8 mouse cellular contexts compared by ENCODE assay signal in the genomic region with DNA sequence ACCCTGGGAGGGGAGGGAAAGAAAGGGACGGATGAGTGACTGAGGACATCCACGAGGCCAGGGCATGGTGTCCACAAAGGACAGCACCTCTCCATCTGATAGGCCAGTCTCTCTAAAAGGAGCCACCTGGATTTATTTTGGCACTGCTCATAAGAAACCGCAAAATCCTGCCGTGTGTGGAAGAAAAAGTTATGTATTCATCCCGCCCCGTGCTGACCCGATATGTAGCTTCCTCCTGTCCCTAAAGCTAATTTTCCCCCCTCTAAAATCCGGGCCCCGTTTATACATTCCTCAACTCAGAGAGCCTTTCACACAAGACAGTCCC. TPM values are rescaled to one million over a fixed set of nuclear protein-coding genes. Genes with fewer than 3 reads are reported as not detected.
DNase-seq lines count a peak whose midpoint lies in the region; ATAC-seq and TF ChIP-seq lines count a peak whose summit lies in the region.

No protein-coding gene starts in this region.

- no peak for ATAC-seq in heart, embryonic 14.5 days (ENCODE audit: insufficient number of reproducible peaks, insufficient read depth, low FRiP score, low read depth)
- ATAC-seq in liver, embryonic 16.5 days (ENCODE audit: low read depth) = no peak

- H3K27ac ChIP-seq in heart, adult 2 months = peak overlapping the region; percentile 99
- H3K27ac ChIP-seq in ES-Bruce4 (ENCODE audit: insufficient read depth, low read length) = no peak overlapping the region
- H3K27ac ChIP-seq in heart, embryonic 14.5 days (replicated peaks in 1 of 2; ENCODE audit: control insufficient read depth in 1 of 2, insufficient read depth in 1 of 2, low read depth in 2 of 2, low read length in 2 of 2) = peak overlapping the region; percentile 68 to 99
- H3K27ac ChIP-seq in liver, embryonic 16.5 days (ENCODE audit: low read length) = peak overlapping the region; percentile 45; the same call in 1 of the 2 replicates

- no peak for TF ChIP-seq CTCF in heart, adult 2 months (IDR thresholded peaks at IDR 0.05)
- TF ChIP-seq CTCF in ES-Bruce4 (IDR thresholded peaks at IDR 0.05; ENCODE audit: low read depth, low read length) = no peak

- TF ChIP-seq POLR2A in heart, adult 2 months (IDR thresholded peaks at IDR 0.05; ENCODE audit: insufficient read depth, low read depth, low read length) = 0 out of 2 replicates have a peak, but pooled peaks have one; percentile 31
- no peak for TF ChIP-seq POLR2A in ES-Bruce4 (IDR thresholded peaks at IDR 0.05; ENCODE audit: insufficient read depth, low read length)

- intact Hi-C loops in heart, adult 2 months (cut with DNase I) = loop anchor here (2.0 to 5.0 kb wide), 6 partner anchors 20 to 498 kb away; no protein-coding TSS in a partner anchor

- 2% methylated on average over 9 of the region's 9 CpGs for WGBS in heart, adult 2 months
- WGBS in heart, embryonic 14.5 days = 9% methylated on average over 9 of the region's 9 CpGs
- WGBS in liver, embryonic 16.5 days (ENCODE audit: insufficient replicate concordance) = 29% methylated on average over 9 of the region's 9 CpGs

- no peaks in the 10 kb centered on the region for H3K9me3 ChIP-seq in ES-Bruce4 (replicated peaks; ENCODE audit: control insufficient read depth, insufficient read depth, low read length, poor library complexity, severe bottlenecking)
- H3K9me3 ChIP-seq in heart, embryonic 14.5 days (ENCODE audit: control insufficient read depth, low read length) = no peaks in the 10 kb centered on the region
- H3K9me3 ChIP-seq in liver, embryonic 16.5 days (replicated peaks; ENCODE audit: control insufficient read depth, low read length) = no peaks in the 10 kb centered on the region

- peaks cover 3% of the 10 kb centered on the region for H3K79me2 ChIP-seq in heart, adult 2 months (replicated peaks; ENCODE audit: control insufficient read depth, insufficient read depth, low read length)

- peak overlapping the region; percentile 77 for H3K9ac ChIP-seq in heart, adult 2 months (ENCODE audit: low read depth, low read length)
- peak overlapping the region; percentile 89 for H3K9ac ChIP-seq in ES-Bruce4 (ENCODE audit: low read depth, poor library complexity, severe bottlenecking)
- peak overlapping the region; percentile 99 for H3K9ac ChIP-seq in heart, embryonic 14.5 days (ENCODE audit: low read length)
- peak overlapping the region; percentile 91 for H3K9ac ChIP-seq in liver, embryonic 16.5 days (ENCODE audit: low read depth, low read length)

- TF ChIP-seq EP300 in heart, adult 2 months (IDR thresholded peaks at IDR 0.05; ENCODE audit: insufficient read depth, low read depth, low read length) = no peak
- no peak for TF ChIP-seq EP300 in ES-Bruce4 (IDR thresholded peaks at IDR 0.05; ENCODE audit: insufficient read depth, low read depth, low read length)

- H3K27me3 ChIP-seq in heart, adult 2 months (ENCODE audit: control insufficient read depth, insufficient read depth, low read length) = no peaks in the 10 kb centered on the region
- no peaks in the 10 kb centered on the region for H3K27me3 ChIP-seq in ES-Bruce4 (ENCODE audit: control insufficient read depth, insufficient read depth, low read length, poor library complexity, severe bottlenecking)
- H3K27me3 ChIP-seq in heart, embryonic 14.5 days (ENCODE audit: control insufficient read depth, insufficient read depth, low read length) = no peaks in the 10 kb centered on the region
- no peaks in the 10 kb centered on the region for H3K27me3 ChIP-seq in liver, embryonic 16.5 days (ENCODE audit: control insufficient read depth, insufficient read depth, low read depth, low read length)

- DNase-seq in heart, adult 2 months = no peak
- DNase-seq in heart, postnatal 4 days = no peak
- no peak for DNase-seq in adrenal gland, postnatal 10 days
- DNase-seq in spleen, adult 18-20 months = no peak
- DNase-seq in thymus, postnatal 4 days = no peak

- H3K4me2 ChIP-seq in heart, embryonic 14.5 days (ENCODE audit: low read length) = peak overlapping the region; percentile 90
- peak overlapping the region; percentile 99 for H3K4me2 ChIP-seq in liver, embryonic 16.5 days (ENCODE audit: low read depth, low read length)

- H3K4me3 ChIP-seq in heart, adult 2 months = peak overlapping the region; percentile 76
- H3K4me3 ChIP-seq in ES-Bruce4 (ENCODE audit: low read depth, low read length) = peak overlapping the region; percentile 26
- peak overlapping the region; percentile 84 to 91 for H3K4me3 ChIP-seq in heart, embryonic 14.5 days (ENCODE audit: control insufficient read depth in 1 of 2, insufficient read depth in 1 of 2, low read depth in 1 of 2, low read length in 2 of 2)
- peak overlapping the region; percentile 82 for H3K4me3 ChIP-seq in liver, embryonic 16.5 days (ENCODE audit: low read depth, low read length)

- H3K36me3 ChIP-seq in heart, adult 2 months (ENCODE audit: control insufficient read depth, insufficient read depth, low read length) = peaks cover 16% of the 10 kb centered on the region
- H3K36me3 ChIP-seq in ES-Bruce4 (ENCODE audit: control insufficient read depth, insufficient read depth, low read length, poor library complexity, severe bottlenecking) = peaks cover 8% of the 10 kb centered on the region; the same call in 1 of the 2 replicates
- H3K36me3 ChIP-seq in heart, embryonic 14.5 days (ENCODE audit: control insufficient read depth, insufficient read depth, low read length) = peaks cover 37% of the 10 kb centered on the region
- H3K36me3 ChIP-seq in liver, embryonic 16.5 days (ENCODE audit: control insufficient read depth, insufficient read depth) = peaks cover 7% of the 10 kb centered on the region; the same call in 1 of the 2 replicates

- peaks cover 5% of the 10 kb centered on the region for H3K4me1 ChIP-seq in heart, adult 2 months (ENCODE audit: control insufficient read depth, insufficient read depth, low read length)
- peaks cover 2% of the 10 kb centered on the region for H3K4me1 ChIP-seq in ES-Bruce4 (ENCODE audit: control insufficient read depth, insufficient read depth, low read length)
- peaks cover 10 to 23% of the 10 kb centered on the region in 2 experiments for H3K4me1 ChIP-seq in heart, embryonic 14.5 days (ENCODE audit: control insufficient read depth in 2 of 2, insufficient read depth in 2 of 2, low read length in 2 of 2)
- peaks cover 19% of the 10 kb centered on the region for H3K4me1 ChIP-seq in liver, embryonic 16.5 days (ENCODE audit: control insufficient read depth, low read depth, low read length)

RNA-seq across cellular contexts. Expression of gene Zfp36l1, which starts 2.3 kb away (rescaled TPM):
- 10 to 100 TPM; 74.4 to 79.4 TPM for total RNA-seq in heart, adult 2 months (2021)
- 43.3 and 65.0 TPM in 2 replicates for polyA plus RNA-seq in heart, adult 2 months (2012; rRNA removed)
- total RNA-seq in heart, postnatal 4 days (2021) = 100 to 1,000 TPM; 174 to 188 TPM
- polyA plus RNA-seq in ES-Bruce4 (2011; ENCODE audit: insufficient read depth, insufficient read length, low read depth, missing spikeins) = 71.6 and 75.7 TPM in 2 replicates
- 103 and 125 TPM in 2 replicates for polyA plus RNA-seq in heart, embryonic 14.5 days (2014; fragmentation: Nextera tagmentation; extraction: Ambion mirVana)
- 22.2 and 30.4 TPM in 2 replicates for polyA plus RNA-seq in liver, embryonic 16.5 days (2015; fragmentation: Nextera tagmentation; extraction: Ambion mirVana)
- 100 to 1,000 TPM; 190 to 228 TPM for total RNA-seq in adrenal gland, postnatal 10 days (2021)

Comparison
In these comparisons a context has a peak if more than half of its experiments do, and no peak if none do; other contexts are left out.
1. H3K4me3 ChIP-seq: peak in every context shown above with its lines; median percentile 88 in heart, embryonic 14.5 days; 82 in liver, embryonic 16.5 days; 76 in heart, adult 2 months; 26 in ES-Bruce4.